Mouse (Mus musculus): ENCODE measurements around the gene Lrg1. TPM values are rescaled to one million over a fixed set of nuclear protein-coding genes. Genes with fewer than 3 reads are reported as not detected.
A peak's percentile ranks its signal among the peaks of the same experiment; 100 is the strongest.
"Not testable (repeated sequence)": the region's sequence is repeated elsewhere in the genome, so short reads cannot be mapped to it uniquely, and the experiment has no call there.

Gene Lrg1
- polyA plus RNA-seq, 1 experiment from 2014 or later, result not detected

- peaks cover 13% of the 10 kb centered on the region for H3K9me3 ChIP-seq
- peaks cover 8% of the 10 kb centered on the region for H3K36me3 ChIP-seq
- peaks cover 18% of the 10 kb centered on the region for H3K4me1 ChIP-seq
- no peak overlapping the region for H3K9ac ChIP-seq
- no peak overlapping the region for H3K4me3 ChIP-seq
- 41% methylated on average over 12 of the region's 12 CpGs for WGBS
- H3K4me2 ChIP-seq (replicated peaks), result 0 out of 2 replicates have a peak overlapping the region, but pooled peaks have one; percentile 9
- H3K27ac ChIP-seq, result no peak overlapping the region
- peaks cover 84% of the 10 kb centered on the region for H3K27me3 ChIP-seq (replicated peaks)
- no peak for ATAC-seq (ENCODE audit: low FRiP score, low read depth)
Measured at GRCm38 (mm10) chr17:56119431-56119830, 2.4 kb downstream of the Lrg1 start.

DNA sequence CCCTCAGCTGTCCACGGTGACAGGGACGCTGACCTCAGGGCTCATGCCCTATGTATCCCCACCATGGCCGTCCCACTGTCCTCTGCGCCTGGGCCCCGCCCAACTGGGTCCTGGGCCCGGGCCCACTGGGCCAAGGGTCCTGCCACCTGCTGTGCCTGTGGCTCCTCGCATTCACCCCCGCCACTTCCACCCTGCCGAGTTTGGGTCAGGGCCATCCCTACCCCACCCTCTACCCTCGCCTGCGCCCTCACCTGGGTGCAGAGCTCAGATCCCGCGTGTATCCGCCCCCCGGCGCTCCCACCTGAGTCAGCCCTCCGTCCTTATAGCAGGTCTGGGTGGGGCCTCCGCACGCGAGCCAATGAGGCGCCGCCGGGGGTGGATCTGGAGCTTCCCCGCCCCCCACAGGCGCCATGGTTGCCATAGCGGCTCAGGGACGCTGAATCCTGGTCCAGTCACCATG lies 4.5 kb downstream of the Lrg1 start, which contains the start of gene Plin5:
Gene Plin5, minus strand, starts transcription at position 346 of the 460 bp plus-strand sequence.
- Histone ChIP-seq H3K27ac (no peak within 1 kb of the TSS), H3K4me1 (peaks cover 12% of the 10 kb centered on the region), H3K9ac (0 out of 2 replicates have a peak within 1 kb of the TSS, but pooled peaks have one; percentile 30), H3K36me3 (no peaks in the 10 kb centered on the region), H3K4me2 (replicated peaks) (peak within 1 kb of the TSS; percentile 58), H3K27me3 (replicated peaks) (peaks cover 66% of the 10 kb centered on the region), H3K9me3 (peaks cover 6% of the 10 kb centered on the region), H3K4me3 (peak within 1 kb of the TSS; percentile 20; the same call in 1 of the 2 replicates)
- ATAC-seq (ENCODE audit: low FRiP score, low read depth), result 0 out of 2 replicates have a peak, but pooled peaks have one; percentile 32
- WGBS, result 3% methylated on average over 27 of the region's 27 CpGs

- no peak for ATAC-seq (ENCODE audit: low FRiP score, low read depth)
- H3K27me3 ChIP-seq (replicated peaks), result peaks cover 56% of the 10 kb centered on the region
- 75% methylated on average over 10 of the region's 10 CpGs for WGBS
Measured at GRCm38 (mm10) chr17:56116193-56116592, 5.6 kb downstream of the Lrg1 start.

DNA sequence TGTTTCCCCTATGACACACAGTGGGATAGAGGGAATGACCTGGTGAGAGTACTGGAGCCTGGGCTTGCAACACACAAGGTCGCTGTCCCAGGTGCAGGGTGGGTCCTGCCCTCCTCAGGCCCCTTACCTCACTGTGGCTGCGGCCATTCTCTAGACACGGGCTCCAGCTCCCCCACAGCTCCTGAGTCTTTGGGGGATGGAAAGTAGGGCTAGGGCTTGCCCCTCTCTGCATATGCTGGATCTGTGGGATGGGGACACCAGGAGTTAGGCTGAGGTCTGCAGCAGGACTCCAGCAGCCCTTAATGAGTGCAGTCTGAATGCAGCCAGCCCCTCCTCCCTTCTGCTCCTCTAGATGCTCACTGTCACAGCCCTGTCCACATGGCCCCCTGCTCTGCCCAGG lies 9.1 kb downstream of the Lrg1 start:
- H3K27ac ChIP-seq, result no peak overlapping the region
- no peaks in the 10 kb centered on the region for H3K9me3 ChIP-seq
- no peaks in the 10 kb centered on the region for H3K36me3 ChIP-seq
- ATAC-seq (ENCODE audit: low FRiP score, low read depth), result no peak
- peaks cover 5% of the 10 kb centered on the region for H3K4me1 ChIP-seq
- H3K4me2 ChIP-seq (replicated peaks), result no peak overlapping the region
- H3K4me3 ChIP-seq, result no peak overlapping the region
- WGBS, result 71% methylated on average over 3 of the region's 3 CpGs
- H3K27me3 ChIP-seq (replicated peaks), result peaks cover 24% of the 10 kb centered on the region
- H3K9ac ChIP-seq, result no peak overlapping the region

More at GRCm38 (mm10) chr17:56116193-56116592, 5.6 kb downstream of the Lrg1 start:
- Histone ChIP-seq H3K9ac (no peak overlapping the region), H3K4me1 (peaks cover 12% of the 10 kb centered on the region), H3K9me3 (no peaks in the 10 kb centered on the region), H3K27ac (no peak overlapping the region), H3K36me3 (no peaks in the 10 kb centered on the region), H3K4me3 (no peak overlapping the region), H3K4me2 (replicated peaks) (no peak overlapping the region)

DNA sequence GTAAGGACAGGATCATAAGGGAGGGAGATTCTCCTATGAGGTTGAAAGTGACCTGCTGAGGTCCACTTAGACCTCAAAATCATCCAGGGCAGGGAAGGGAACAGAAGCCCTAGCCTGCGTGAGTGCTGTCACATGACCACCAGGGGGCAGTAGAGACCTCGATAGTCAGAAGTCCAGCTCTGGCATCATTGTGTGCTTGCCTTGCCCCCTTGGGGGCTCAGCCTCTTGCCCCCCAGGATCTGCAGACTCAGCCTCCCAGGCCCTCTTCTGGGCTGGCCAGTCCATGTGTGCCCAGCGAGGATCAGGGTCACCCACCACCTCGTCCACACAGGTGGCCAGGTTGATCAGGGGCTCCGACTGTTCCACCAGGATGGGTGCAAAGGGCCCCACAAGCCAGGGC lies 9.9 kb downstream of the Lrg1 start:
- H3K4me3 ChIP-seq, result no peak overlapping the region
- H3K36me3 ChIP-seq, result no peaks in the 10 kb centered on the region
- H3K9me3 ChIP-seq, result no peaks in the 10 kb centered on the region
- H3K4me1 ChIP-seq, result no peaks in the 10 kb centered on the region
- ATAC-seq (ENCODE audit: low FRiP score, low read depth), result peak; percentile 45; the same call in 1 of the 2 replicates
- no peak overlapping the region for H3K4me2 ChIP-seq (replicated peaks)
- H3K9ac ChIP-seq, result no peak overlapping the region
- H3K27me3 ChIP-seq (replicated peaks), result peaks cover 16% of the 10 kb centered on the region
- WGBS, result 51% methylated on average over 5 of the region's 5 CpGs
- no peak overlapping the region for H3K27ac ChIP-seq

- Histone ChIP-seq H3K4me1 (no peaks in the 10 kb centered on the region), H3K27ac (no peak overlapping the region), H3K36me3 (no peaks in the 10 kb centered on the region), H3K4me2 (replicated peaks) (no peak overlapping the region), H3K4me3 (no peak overlapping the region), H3K9ac (no peak overlapping the region), H3K9me3 (no peaks in the 10 kb centered on the region), H3K27me3 (replicated peaks) (peaks cover 8% of the 10 kb centered on the region; the same call in 1 of the 2 replicates)
- 64% methylated on average over 1 of the region's 1 CpGs for WGBS
- ATAC-seq (ENCODE audit: low FRiP score, low read depth), result no peak
Measured at GRCm38 (mm10) chr17:56111021-56111420, 10.8 kb downstream of the Lrg1 start.

DNA sequence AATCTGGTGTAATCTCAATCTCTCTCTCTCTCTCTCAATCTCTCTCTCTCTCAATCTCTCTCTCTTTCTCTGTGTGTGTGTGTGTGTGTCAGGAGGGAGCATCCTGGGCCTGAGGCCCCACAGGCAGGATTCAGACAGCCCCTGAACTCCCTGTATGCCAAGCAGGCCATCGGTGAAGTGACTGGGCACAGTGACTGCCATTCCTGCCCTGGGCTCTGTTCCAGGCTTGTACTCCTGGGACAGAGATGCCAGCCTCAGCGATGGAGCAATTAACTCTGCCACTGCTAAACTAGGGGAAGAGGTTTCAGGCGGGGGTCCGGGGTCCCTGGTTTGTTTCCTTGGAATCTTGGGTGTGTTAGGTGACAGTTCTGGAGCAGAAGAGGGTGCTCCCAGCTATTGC lies 11.2 kb downstream of the Lrg1 start:
- WGBS, result 65% methylated on average over 4 of the region's 4 CpGs
- no peaks in the 10 kb centered on the region for H3K4me1 ChIP-seq
- no peak overlapping the region for H3K4me3 ChIP-seq
- H3K27ac ChIP-seq, result no peak overlapping the region
- H3K36me3 ChIP-seq, result no peaks in the 10 kb centered on the region
- no peaks in the 10 kb centered on the region for H3K9me3 ChIP-seq
- H3K27me3 ChIP-seq (replicated peaks), result 0 out of 2 replicates have a peak, but pooled peaks cover 4% of the 10 kb centered on the region
- H3K9ac ChIP-seq, result no peak overlapping the region
- ATAC-seq (ENCODE audit: low FRiP score, low read depth), result no peak
- no peak overlapping the region for H3K4me2 ChIP-seq (replicated peaks)

DNA sequence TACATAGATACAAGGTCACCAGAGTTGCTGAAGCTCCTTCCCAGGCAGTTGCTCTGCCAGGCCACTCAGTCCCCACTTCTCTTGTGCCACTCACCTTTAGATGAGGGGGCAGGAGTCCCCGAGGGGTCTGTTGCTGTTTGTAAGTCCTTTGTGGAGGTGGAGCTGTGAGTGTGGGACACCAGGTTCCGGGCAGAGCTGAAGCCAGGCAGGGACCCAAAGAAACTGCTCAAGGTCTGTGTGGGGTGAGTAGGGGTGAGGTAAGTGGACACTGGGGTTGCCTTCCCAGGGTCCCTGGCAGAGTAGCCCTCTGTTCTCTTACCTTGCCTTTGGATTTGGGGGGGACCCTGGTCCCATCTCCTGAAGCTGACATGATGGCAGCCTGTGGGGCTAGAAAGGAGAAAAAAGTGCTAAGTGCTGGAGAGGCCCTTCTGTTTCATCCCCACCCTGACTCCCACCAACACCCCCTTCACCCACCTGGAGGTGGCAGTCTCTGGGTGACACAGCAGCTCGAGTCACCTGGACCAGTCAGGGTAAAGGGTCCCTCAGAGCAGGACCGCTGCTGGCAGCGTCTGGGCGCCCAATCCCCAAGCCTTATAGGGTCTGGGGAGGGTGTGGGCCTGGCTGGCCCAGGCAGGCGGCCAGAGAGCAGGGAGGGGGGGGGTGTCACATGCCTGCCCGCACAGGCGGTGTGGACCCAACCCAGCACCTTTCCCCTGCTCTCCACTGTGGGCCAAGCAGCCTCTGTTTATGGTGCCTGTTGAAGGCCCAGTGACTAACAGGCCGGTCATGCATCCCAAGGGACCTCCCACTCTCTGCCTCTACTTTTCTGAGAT lies 12.4 kb downstream of the Lrg1 start, which contains the start of gene Plin4:
Gene Plin4, minus strand, starts transcription at position 585 of the 833 bp plus-strand sequence.
- WGBS, result 59% methylated on average over 10 of the region's 10 CpGs
- no peak within 1 kb of the TSS for H3K9ac ChIP-seq
- H3K36me3 ChIP-seq, result no peaks in the 10 kb centered on the region
- H3K4me2 ChIP-seq (replicated peaks), result no peak within 1 kb of the TSS
- H3K27me3 ChIP-seq (replicated peaks), result 0 out of 2 replicates have a peak, but pooled peaks cover 3% of the 10 kb centered on the region
- H3K4me1 ChIP-seq, result no peaks in the 10 kb centered on the region
- H3K27ac ChIP-seq, result no peak within 1 kb of the TSS
- no peaks in the 10 kb centered on the region for H3K9me3 ChIP-seq
- no peak within 1 kb of the TSS for H3K4me3 ChIP-seq
- no peak for ATAC-seq (ENCODE audit: low FRiP score, low read depth)

GRCm38 (mm10) chr17:56108334-56109044 lies 13.3 kb downstream of the Lrg1 start:
- no peak overlapping the region for H3K4me2 ChIP-seq (replicated peaks)
- H3K9ac ChIP-seq, result no peak overlapping the region
- no peak overlapping the region for H3K27ac ChIP-seq
- no peaks in the 10 kb centered on the region for H3K9me3 ChIP-seq
- H3K4me1 ChIP-seq, result no peaks in the 10 kb centered on the region
- no peaks in the 10 kb centered on the region for H3K27me3 ChIP-seq (replicated peaks)
- peaks cover 6% of the 10 kb centered on the region for H3K36me3 ChIP-seq
- 81% methylated on average over 6 of the region's 6 CpGs for WGBS
- no peak overlapping the region for H3K4me3 ChIP-seq
- no peak for ATAC-seq (ENCODE audit: low FRiP score, low read depth)

DNA sequence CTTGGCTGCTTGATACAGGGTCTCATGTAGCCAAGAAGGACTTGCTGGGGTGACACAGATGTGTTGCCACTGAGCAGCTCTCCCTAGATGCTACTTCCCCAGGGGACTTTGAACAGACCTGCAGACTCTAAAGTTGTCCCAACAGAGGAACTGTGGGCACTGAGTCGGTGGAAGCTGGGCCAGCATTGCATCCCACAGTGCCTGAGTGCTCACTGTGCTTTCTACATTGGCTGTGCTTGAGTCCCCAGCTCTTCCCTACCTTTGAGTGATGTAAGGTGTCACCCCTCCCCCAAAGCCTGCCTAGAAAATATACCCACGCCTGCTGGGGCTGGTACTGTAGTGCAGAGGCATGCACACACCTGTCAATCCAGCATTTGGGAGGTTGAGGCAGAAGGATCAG lies 14.1 kb downstream of the Lrg1 start:
- no peak overlapping the region for H3K4me2 ChIP-seq (replicated peaks)
- H3K36me3 ChIP-seq, result peaks cover 13% of the 10 kb centered on the region
- H3K9ac ChIP-seq, result no peak overlapping the region
- H3K27me3 ChIP-seq (replicated peaks), result no peaks in the 10 kb centered on the region
- H3K4me3 ChIP-seq, result no peak overlapping the region
- no peaks in the 10 kb centered on the region for H3K9me3 ChIP-seq
- H3K27ac ChIP-seq, result no peak overlapping the region
- ATAC-seq (ENCODE audit: low FRiP score, low read depth), result no peak
- 76% methylated on average over 2 of the region's 2 CpGs for WGBS
- H3K4me1 ChIP-seq, result no peaks in the 10 kb centered on the region

DNA sequence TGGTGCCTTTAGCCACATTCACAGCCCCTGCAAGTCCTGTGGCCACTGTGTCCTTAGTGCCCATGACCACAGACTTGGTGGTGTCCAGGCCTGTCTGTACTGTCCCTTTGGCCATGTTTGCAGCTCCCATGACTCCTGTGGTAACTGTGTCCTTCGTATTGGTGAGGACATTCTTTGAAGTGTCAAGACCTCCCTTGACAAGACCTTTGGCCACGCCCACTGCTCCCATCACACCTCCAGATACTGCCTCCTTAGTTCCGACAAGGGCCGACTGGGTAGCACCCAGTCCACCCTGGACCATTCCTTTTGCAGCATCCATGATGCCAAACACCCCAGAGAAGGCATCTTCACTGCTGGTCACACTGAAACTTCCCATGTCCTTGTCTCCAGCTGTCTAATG lies 14.8 kb downstream of the Lrg1 start:
- Histone ChIP-seq H3K27me3 (replicated peaks) (no peaks in the 10 kb centered on the region), H3K9ac (no peak overlapping the region), H3K4me2 (replicated peaks) (no peak overlapping the region), H3K4me3 (no peak overlapping the region), H3K9me3 (no peaks in the 10 kb centered on the region), H3K4me1 (no peaks in the 10 kb centered on the region), H3K36me3 (peaks cover 21% of the 10 kb centered on the region), H3K27ac (no peak overlapping the region)
- WGBS, result 75% methylated on average over 4 of the region's 4 CpGs
- no peak for ATAC-seq (ENCODE audit: low FRiP score, low read depth)

DNA sequence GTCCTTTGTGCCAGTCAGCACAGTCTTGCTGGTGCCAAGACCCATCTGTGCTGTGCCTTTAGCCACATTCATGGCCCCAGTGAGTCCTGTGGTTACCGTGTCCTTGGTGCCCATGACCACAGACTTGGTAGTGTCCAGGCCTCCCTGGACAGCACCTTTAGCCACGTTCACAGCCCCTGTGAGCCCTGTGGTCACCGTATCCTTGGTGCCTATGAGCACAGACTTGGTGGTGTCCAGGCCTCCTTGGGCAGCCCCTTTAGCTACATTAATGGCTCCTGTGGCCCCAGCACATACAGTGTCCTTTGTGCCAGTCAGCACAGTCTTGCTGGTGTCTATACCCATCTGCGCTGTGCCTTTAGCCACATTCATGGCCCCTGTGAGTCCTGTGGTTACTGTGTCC lies 15.4 kb downstream of the Lrg1 start:
- WGBS, result 100% methylated on average over 4 of the region's 4 CpGs
- H3K27ac ChIP-seq; H3K4me1 ChIP-seq; ATAC-seq (ENCODE audit: low FRiP score, low read depth); H3K4me3 ChIP-seq; H3K4me2 ChIP-seq (replicated peaks); H3K9me3 ChIP-seq; H3K9ac ChIP-seq; H3K27me3 ChIP-seq (replicated peaks): not testable (repeated sequence)
- peaks cover 26% of the 10 kb centered on the region for H3K36me3 ChIP-seq
